Mouse (Mus musculus) embryonic fibroblast, embryonic 13.5 days (primary cell): ENCODE data around the gene Fam163b.

Experiments
- CTCF ChIP-seq: IDR thresholded peaks from 2 replicates; pipeline ENCODE4 v1.5.1; 2011; ENCODE audit warnings: mild to moderate bottlenecking, control low read depth, low read length, moderate library complexity, borderline replicate concordance; ENCODE audit not compliant: insufficient read depth
- POLR2A ChIP-seq: IDR thresholded peaks from 2 replicates; pipeline ENCODE4 v1.6.1; 2011; ENCODE audit warnings: low read depth, mild to moderate bottlenecking, control low read depth, low read length, moderate library complexity

- TF ChIP-seq CTCF, result no peak
- no peak for TF ChIP-seq POLR2A
Measured at GRCm38 (mm10) chr2:27087581-27087980, 54.7 kb downstream of the Fam163b start.
